Mouse (Mus musculus): ENCODE measurements around the gene Churc1.

- TF ChIP-seq CTCF (conservative IDR thresholded peaks at IDR 0.05; ENCODE audit: insufficient read depth, insufficient read length, low read depth, low read length) = no peak
- TF ChIP-seq POLR2A (IDR thresholded peaks at IDR 0.05; ENCODE audit: low read depth, low read length) = no peak
These were observed 48.8 kb downstream of the Churc1 start for GRCm38 (mm10) chr12:76814120-76814519.

Data from kidney, adult 2 months (tissue).